Mouse (Mus musculus): ENCODE data around the gene Syngr2. TPM values are rescaled to one million over a fixed set of nuclear protein-coding genes. Genes with fewer than 3 reads are reported as not detected.
"Not testable (repeated sequence)": the region's sequence is repeated elsewhere in the genome, so short reads cannot be mapped to it uniquely, and the experiment has no call there.

Gene Syngr2
- polyA plus RNA-seq, 1 experiment from 2014 or later: 15.0 TPM

GRCm38 (mm10) chr11:117797511-117798159 lies 11.8 kb upstream of the Syngr2 start, which contains the start of gene 6030468B19Rik:
TSS of gene 6030468B19Rik (plus strand) at chr11:117797660.
- Histone ChIP-seq H3K36me3 (no peaks in the 10 kb centered on the region), H3K4me2 (replicated peaks) (no peak within 1 kb of the TSS), H3K27ac (no peak within 1 kb of the TSS), H3K4me1 (replicated peaks) (peaks cover under 1% of the 10 kb centered on the region; the same call in 1 of the 2 replicates), H3K9ac (replicated peaks) (no peak within 1 kb of the TSS), H3K9me3 (no peaks in the 10 kb centered on the region), H3K4me3 (replicated peaks) (no peak within 1 kb of the TSS), H3K27me3 (peaks cover 6% of the 10 kb centered on the region; the same call in 1 of the 2 replicates)
- no peak for ATAC-seq
- WGBS: 68% methylated on average over 9 of the region's 9 CpGs

GRCm38 (mm10) chr11:117798160-117798541 lies 11.3 kb upstream of the Syngr2 start:
- no peaks in the 10 kb centered on the region for H3K9me3 ChIP-seq
- H3K9ac ChIP-seq (replicated peaks): no peak overlapping the region
- H3K27ac ChIP-seq: no peak overlapping the region
- no peak overlapping the region for H3K4me3 ChIP-seq (replicated peaks)
- ATAC-seq: no peak
- no peaks in the 10 kb centered on the region for H3K36me3 ChIP-seq
- 66% methylated on average over 2 of the region's 2 CpGs for WGBS
- H3K27me3 ChIP-seq: peaks cover 4% of the 10 kb centered on the region; the same call in 1 of the 2 replicates
- no peaks in the 10 kb centered on the region for H3K4me1 ChIP-seq (replicated peaks)
- H3K4me2 ChIP-seq (replicated peaks): no peak overlapping the region

- no peak for ATAC-seq
- no peak overlapping the region for H3K4me3 ChIP-seq (replicated peaks)
- no peaks in the 10 kb centered on the region for H3K27me3 ChIP-seq
- 75% methylated on average over 5 of the region's 5 CpGs for WGBS
- no peaks in the 10 kb centered on the region for H3K9me3 ChIP-seq
- no peak overlapping the region for H3K27ac ChIP-seq
- no peak overlapping the region for H3K4me2 ChIP-seq (replicated peaks)
- H3K9ac ChIP-seq (replicated peaks): no peak overlapping the region
- no peaks in the 10 kb centered on the region for H3K36me3 ChIP-seq
- H3K4me1 ChIP-seq (replicated peaks): no peaks in the 10 kb centered on the region
These were observed 10.3 kb upstream of the Syngr2 start for GRCm38 (mm10) chr11:117799174-117799573.

GRCm38 (mm10) chr11:117800038-117800437 lies 9.4 kb upstream of the Syngr2 start:
- Histone ChIP-seq H3K9ac (replicated peaks) (no peak overlapping the region), H3K9me3 (no peaks in the 10 kb centered on the region), H3K4me3 (replicated peaks) (no peak overlapping the region), H3K27ac (no peak overlapping the region), H3K36me3 (no peaks in the 10 kb centered on the region), H3K4me2 (replicated peaks) (no peak overlapping the region), H3K4me1 (replicated peaks) (no peaks in the 10 kb centered on the region), H3K27me3 (no peaks in the 10 kb centered on the region)
- 86% methylated on average over 7 of the region's 7 CpGs for WGBS
- ATAC-seq: no peak

GRCm38 (mm10) chr11:117801650-117802049 lies 7.8 kb upstream of the Syngr2 start:
- H3K9ac ChIP-seq (replicated peaks): no peak overlapping the region
- H3K27ac ChIP-seq: no peak overlapping the region
- H3K9me3 ChIP-seq: no peaks in the 10 kb centered on the region
- 80% methylated on average over 7 of the region's 7 CpGs for WGBS
- H3K4me1 ChIP-seq (replicated peaks): no peaks in the 10 kb centered on the region
- ATAC-seq: no peak
- no peak overlapping the region for H3K4me3 ChIP-seq (replicated peaks)
- no peaks in the 10 kb centered on the region for H3K36me3 ChIP-seq
- no peak overlapping the region for H3K4me2 ChIP-seq (replicated peaks)
- no peaks in the 10 kb centered on the region for H3K27me3 ChIP-seq

GRCm38 (mm10) chr11:117803166-117803688 lies 6.2 kb upstream of the Syngr2 start:
- Histone ChIP-seq H3K4me1 (replicated peaks) (no peaks in the 10 kb centered on the region), H3K27me3 (no peaks in the 10 kb centered on the region), H3K36me3 (no peaks in the 10 kb centered on the region), H3K27ac (no peak overlapping the region), H3K9ac (replicated peaks) (no peak overlapping the region), H3K4me3 (replicated peaks) (no peak overlapping the region), H3K4me2 (replicated peaks) (no peak overlapping the region), H3K9me3 (no peaks in the 10 kb centered on the region)
- ATAC-seq: no peak
- 92% methylated on average over 3 of the region's 3 CpGs for WGBS

- Histone ChIP-seq H3K4me1 (replicated peaks) (peaks cover 24% of the 10 kb centered on the region), H3K4me2 (replicated peaks) (no peak overlapping the region), H3K27ac (no peak overlapping the region), H3K9ac (replicated peaks) (no peak overlapping the region), H3K27me3 (peaks cover 23% of the 10 kb centered on the region), H3K9me3 (no peaks in the 10 kb centered on the region), H3K4me3 (replicated peaks) (no peak overlapping the region), H3K36me3 (no peaks in the 10 kb centered on the region)
- no peak for ATAC-seq
- WGBS: 97% methylated on average over 6 of the region's 6 CpGs
These were observed 2.7 kb upstream of the Syngr2 start for GRCm38 (mm10) chr11:117806781-117807180.

- Histone ChIP-seq H3K9me3 (no peaks in the 10 kb centered on the region), H3K27ac (no peak overlapping the region; the same call in 1 of the 2 replicates), H3K9ac (replicated peaks) (peak overlapping the region; percentile 65), H3K4me3 (replicated peaks) (peak overlapping the region; percentile 61), H3K36me3 (peaks cover 14% of the 10 kb centered on the region), H3K27me3 (peaks cover 23% of the 10 kb centered on the region), H3K4me1 (replicated peaks) (peaks cover 24% of the 10 kb centered on the region), H3K4me2 (replicated peaks) (peak overlapping the region; percentile 93)
- under 1% methylated on average over 21 of the region's 21 CpGs for WGBS
- peak; percentile 84 for ATAC-seq
These were observed 1.1 kb downstream of the Syngr2 start for GRCm38 (mm10) chr11:117810401-117811046.

GRCm38 (mm10) chr11:117813867-117814266 lies 4.4 kb downstream of the Syngr2 start:
- Histone ChIP-seq H3K27me3 (peaks cover 17% of the 10 kb centered on the region), H3K36me3 (peaks cover 33% of the 10 kb centered on the region), H3K4me3 (replicated peaks) (no peak overlapping the region), H3K4me2 (replicated peaks) (no peak overlapping the region), H3K9me3 (no peaks in the 10 kb centered on the region), H3K27ac (no peak overlapping the region), H3K4me1 (replicated peaks) (peaks cover 24% of the 10 kb centered on the region), H3K9ac (replicated peaks) (no peak overlapping the region)
- 83% methylated on average over 5 of the region's 5 CpGs for WGBS
- ATAC-seq: no peak

GRCm38 (mm10) chr11:117814704-117815366 lies 5.4 kb downstream of the Syngr2 start:
- no peak overlapping the region for H3K9ac ChIP-seq (replicated peaks)
- no peak overlapping the region for H3K27ac ChIP-seq
- ATAC-seq: no peak
- H3K9me3 ChIP-seq: no peaks in the 10 kb centered on the region
- no peak overlapping the region for H3K4me3 ChIP-seq (replicated peaks)
- peaks cover 19% of the 10 kb centered on the region for H3K4me1 ChIP-seq (replicated peaks)
- peaks cover 35% of the 10 kb centered on the region for H3K36me3 ChIP-seq
- no peak overlapping the region for H3K4me2 ChIP-seq (replicated peaks)
- WGBS: 92% methylated on average over 6 of the region's 6 CpGs
- H3K27me3 ChIP-seq: peaks cover 7% of the 10 kb centered on the region

GRCm38 (mm10) chr11:117815850-117816249 lies 6.4 kb downstream of the Syngr2 start:
- 85% methylated on average over 9 of the region's 9 CpGs for WGBS
- H3K9me3 ChIP-seq; H3K27me3 ChIP-seq; H3K4me1 ChIP-seq (replicated peaks); H3K4me2 ChIP-seq (replicated peaks); H3K9ac ChIP-seq (replicated peaks); ATAC-seq; H3K4me3 ChIP-seq (replicated peaks); H3K27ac ChIP-seq: not testable (repeated sequence)
- H3K36me3 ChIP-seq: peaks cover 35% of the 10 kb centered on the region

- no peaks in the 10 kb centered on the region for H3K27me3 ChIP-seq
- no peak overlapping the region for H3K4me2 ChIP-seq (replicated peaks)
- 90% methylated on average over 12 of the region's 13 CpGs for WGBS
- ATAC-seq: no peak
- H3K9me3 ChIP-seq: no peaks in the 10 kb centered on the region
- no peak overlapping the region for H3K27ac ChIP-seq
- no peak overlapping the region for H3K9ac ChIP-seq (replicated peaks)
- H3K4me3 ChIP-seq (replicated peaks): no peak overlapping the region
- peaks cover 4% of the 10 kb centered on the region for H3K4me1 ChIP-seq (replicated peaks)
- H3K36me3 ChIP-seq: peaks cover 35% of the 10 kb centered on the region
These were observed 7.0 kb downstream of the Syngr2 start for GRCm38 (mm10) chr11:117816389-117816996.
